Mouse (Mus musculus) stomach, postnatal 0 days (tissue): ENCODE measurements around the gene Sphk2.

Experiments
- CTCF ChIP-seq: IDR thresholded peaks from 2 replicates; pipeline ENCODE4 v1.5.1; 2016; ENCODE audit warnings: antibody characterized with exemption, low read depth, mild to moderate bottlenecking, moderate library complexity
- EP300 ChIP-seq: optimal IDR thresholded peaks from 2 replicates; pipeline ENCODE3; 2016; ENCODE audit warnings: antibody characterized with exemption

DNA sequence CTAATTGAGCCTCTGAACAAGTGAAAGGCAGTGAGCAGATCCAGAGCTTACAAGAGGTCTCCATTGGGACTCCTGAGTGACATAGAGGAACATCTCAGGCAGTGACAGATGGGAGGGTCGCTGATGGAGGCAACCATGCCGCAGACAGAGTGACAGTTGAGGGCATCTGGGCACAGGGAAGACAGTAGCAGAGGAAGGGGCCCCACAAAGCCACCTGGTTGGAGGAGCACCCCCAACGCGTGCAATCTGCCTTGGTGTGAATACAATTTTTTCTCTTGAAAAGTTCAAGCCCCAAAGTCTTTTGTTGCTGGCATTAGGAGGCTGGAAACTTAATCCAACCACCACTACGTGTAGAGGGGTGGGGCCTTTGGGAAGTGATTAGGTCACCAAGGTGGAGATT lies 42.3 kb upstream of the Sphk2 start:
- TF ChIP-seq CTCF (no peak), EP300 (no peak)
